Mouse (Mus musculus) heart, postnatal 0 days (tissue): ENCODE results near the gene Aldh1l2.

Experiments used
- CTCF ChIP-seq: IDR thresholded peaks from 2 replicates; pipeline ENCODE4 v1.5.1; 2016; ENCODE audit warnings: antibody characterized with exemption, control low read depth, low read depth
- EP300 ChIP-seq: IDR thresholded peaks from 2 replicates; pipeline ENCODE4 v1.6.1; 2016; ENCODE audit warnings: antibody characterized with exemption, low read depth

DNA sequence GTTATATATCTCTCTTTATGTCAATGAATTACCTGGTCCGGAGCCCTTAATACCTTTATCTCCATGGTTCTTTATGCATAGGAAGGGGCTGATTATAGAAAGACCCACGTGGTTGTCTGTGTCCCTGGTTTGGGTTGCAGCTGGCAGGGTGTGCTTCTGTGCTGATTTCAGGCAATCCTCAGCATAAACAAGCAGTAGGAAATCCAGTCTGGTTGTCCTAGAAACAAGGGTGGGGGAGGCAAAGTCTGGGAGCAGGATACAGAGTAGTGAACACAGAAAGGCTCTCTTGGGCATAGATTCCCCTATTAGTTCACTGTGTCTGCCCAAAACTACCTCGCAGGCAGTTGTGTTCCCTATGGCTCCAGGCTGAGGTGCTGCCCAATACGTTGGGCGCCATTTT, 56.7 kb downstream of the Aldh1l2 start:
- TF ChIP-seq CTCF (no peak), EP300 (no peak)
